Mouse (Mus musculus) retina, adult 2 months (tissue): ENCODE measurements at regions not wholly inside any gene's neighbourhood (a gene's known extent, or its start where the extent isn't known, plus 50 kb on each side); places are given as distances from the start of the nearest gene placed in this dataset.

Experiments used
- DNase-seq: peaks from one replicate; pipeline ENCODE4 v3.0.0-alpha.2; 2012; ENCODE audit warnings: low read depth, low spot score

DNA sequence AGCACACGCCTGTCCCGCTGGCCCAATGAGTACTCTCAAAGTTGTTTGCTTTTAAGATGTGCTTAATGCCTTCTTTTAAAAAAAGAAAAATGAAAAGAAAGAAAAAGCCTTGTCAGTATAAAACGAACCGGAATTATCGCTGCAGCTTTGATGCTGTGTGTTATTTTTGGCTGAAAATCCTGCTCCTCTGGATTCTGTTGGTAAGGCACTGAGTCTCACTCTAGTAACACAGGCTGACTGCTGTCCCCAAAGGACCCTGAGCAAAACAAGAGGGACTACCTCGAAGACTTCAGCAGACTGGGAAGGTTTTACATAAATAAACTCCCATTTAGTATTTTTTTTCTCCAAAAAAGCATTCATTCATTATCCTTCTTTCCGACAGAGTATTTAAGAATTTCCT lies 196.1 kb upstream of the Ppargc1a start:
- no peak for DNase-seq

DNA sequence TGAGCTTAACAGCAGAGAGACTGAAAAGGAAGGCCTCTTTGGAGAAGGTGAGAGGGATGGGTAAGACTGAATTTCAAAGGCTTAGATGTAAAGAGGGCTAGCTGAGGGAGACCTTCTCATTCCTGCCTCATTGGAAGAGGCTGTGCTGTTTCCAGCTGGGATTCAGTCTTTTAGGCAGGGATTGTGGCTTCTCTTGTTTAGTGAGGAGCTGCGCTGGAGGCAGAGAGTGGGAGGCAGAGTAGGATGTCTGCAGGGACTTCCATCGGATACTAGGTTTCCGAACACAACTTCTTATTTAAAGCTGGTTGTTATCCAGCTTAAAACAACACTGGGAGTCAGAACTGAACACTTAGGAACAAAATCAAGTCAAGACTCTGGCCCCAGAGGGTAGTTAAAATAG lies 194.8 kb upstream of the Ppargc1a start:
- no peak for DNase-seq

DNA sequence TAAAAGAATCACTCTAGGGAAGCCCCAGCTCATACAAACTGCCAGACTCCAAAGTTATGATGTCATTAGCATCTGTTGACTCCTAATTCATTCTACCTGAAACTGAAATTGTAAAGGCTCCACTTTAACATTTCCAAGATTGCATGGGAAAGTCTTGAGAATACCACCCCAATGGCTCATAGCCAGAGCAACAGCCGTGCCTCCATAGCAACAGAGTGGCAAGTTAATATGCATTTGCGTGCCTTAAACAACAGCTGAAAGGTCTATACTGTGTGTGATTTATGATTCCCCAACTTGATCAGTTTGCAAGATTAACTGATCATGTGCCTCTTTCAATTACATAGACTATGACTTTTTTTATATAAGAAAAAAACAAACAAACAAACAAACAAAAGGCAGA lies 190.8 kb upstream of the Ppargc1a start:
- no peak for DNase-seq

DNA sequence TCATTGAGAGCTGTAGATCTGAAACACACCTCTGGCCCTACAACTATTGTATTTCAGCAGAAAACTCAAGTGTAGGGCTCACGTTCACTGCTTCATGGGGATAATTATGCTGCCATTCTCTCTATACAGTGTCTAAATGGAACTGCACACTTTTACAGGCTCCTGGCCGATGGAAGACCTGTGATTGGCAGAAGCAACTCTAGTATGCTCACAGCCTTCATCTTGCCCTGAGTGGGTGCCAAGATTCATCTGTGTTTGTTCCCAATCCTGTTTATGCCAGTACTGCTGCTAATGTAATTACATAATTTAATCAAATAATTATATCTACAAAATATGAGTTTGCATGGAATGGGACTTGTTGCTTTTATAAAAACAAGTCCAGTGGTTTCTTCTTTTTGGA lies 190.3 kb upstream of the Ppargc1a start:
- no peak for DNase-seq

DNA sequence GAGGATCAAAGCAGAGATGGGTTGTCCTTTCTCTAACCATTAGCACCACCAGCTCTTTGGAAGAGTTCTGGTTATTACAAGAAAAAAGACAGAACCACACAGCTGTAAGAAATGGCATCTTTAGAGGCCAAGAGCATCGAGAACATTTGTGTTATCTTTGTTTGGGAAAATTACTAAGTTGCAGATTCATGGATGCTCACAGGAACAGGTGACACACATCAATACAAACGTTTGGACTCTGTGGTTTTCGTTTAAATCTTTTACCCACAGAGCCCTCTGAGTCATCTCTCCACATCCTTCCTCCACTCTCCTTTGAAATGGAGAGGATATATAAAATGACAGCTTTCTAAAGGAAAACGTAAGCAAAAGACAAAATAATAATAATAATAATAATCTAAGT lies 184.5 kb upstream of the Ppargc1a start:
- DNase-seq = no peak

DNA sequence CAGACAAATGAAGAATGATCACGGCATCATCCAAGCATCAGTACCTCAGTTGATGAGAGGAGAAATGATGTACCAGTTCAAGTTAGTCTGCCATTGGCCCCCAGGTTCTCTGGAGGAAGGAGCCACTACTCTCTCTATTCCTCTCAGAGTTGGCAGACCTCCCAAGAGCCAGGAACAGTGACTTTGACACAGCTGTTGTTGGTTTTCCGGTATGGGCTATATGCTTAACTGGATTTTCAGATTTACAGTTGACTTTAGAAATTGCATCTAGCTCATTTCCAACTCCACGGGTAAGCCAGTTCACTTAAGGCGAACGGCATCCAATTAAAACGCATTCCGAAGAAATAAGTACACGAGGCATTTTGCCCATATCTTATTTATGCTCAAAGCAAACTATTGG lies 182.9 kb upstream of the Ppargc1a start:
- DNase-seq = no peak

DNA sequence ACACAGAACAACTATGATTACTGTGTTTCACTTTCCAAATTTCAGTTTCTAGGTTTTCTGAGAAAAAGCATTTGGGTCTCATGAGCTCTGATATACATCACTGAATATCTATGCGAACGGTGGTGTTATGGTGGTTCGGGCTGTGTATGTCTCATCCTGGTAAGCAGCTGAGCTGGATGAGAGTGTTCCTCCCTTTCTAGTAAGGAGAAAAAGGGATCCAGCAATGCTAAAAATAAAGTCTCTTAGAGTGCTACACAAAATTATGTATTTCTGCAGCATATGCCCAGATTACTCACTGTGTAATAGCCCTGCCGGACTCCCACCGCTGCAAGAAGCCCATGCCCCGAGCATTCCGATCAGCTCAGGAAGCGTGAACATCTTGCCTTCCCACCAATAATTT lies 173.4 kb upstream of the Ppargc1a start:
- no peak for DNase-seq

DNA sequence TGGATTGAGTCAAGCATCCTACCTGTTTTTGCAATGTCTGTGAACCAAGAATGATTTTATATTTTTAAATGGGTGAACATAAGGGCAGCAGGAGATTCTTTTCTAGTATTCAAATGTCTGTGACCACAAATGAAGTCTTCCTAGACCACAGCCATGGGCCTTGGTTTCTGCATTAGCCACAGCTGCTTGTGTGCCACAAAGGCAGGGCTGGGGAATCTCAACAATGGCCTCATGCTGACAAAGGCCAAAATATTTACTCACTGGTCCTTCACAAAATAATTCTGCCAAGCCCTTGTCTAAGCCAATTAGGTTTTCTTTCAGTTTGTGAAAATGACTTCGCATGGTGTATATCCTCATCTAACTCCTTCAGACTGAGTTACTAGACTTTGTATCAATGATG lies 162.7 kb upstream of the Ppargc1a start:
- no peak for DNase-seq

DNA sequence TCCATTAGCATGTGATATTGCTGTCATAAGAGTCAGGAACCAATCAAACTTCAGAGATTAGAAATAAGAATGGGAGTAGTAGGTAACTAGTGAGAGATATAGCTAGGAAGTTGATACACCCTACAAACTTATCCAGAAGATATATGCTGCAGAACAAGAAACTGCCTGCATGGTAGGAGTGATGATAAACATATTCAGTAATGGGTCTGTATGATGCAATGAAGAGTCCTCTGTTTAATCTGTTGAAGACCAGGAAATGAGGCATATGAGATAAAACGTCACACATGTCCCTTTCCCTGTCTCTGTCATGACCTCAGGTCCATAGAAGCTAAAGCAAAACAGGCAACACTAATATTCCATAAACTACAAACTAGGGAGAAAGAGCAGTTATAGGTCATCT lies 162.2 kb upstream of the Ppargc1a start:
- no peak for DNase-seq

DNA sequence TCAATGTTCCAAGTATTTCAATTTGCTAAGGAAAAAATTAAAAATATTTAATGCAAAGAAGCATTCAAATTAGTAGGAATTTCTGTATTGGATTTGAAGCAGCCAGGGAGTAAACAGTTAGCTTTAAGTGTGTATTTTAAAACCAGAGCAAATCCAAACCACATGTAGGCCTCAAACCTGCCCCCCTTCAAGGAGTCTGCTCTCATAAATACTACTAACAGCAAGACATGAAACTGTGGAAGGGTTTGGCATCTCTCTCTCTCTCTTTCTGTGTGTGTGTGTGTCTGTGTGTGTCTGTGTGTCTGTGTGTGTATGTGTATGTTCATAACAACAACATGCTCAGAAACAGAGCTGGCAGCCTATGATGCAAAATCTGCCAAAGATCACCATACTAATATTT lies 159.2 kb upstream of the Ppargc1a start:
- DNase-seq = no peak

DNA sequence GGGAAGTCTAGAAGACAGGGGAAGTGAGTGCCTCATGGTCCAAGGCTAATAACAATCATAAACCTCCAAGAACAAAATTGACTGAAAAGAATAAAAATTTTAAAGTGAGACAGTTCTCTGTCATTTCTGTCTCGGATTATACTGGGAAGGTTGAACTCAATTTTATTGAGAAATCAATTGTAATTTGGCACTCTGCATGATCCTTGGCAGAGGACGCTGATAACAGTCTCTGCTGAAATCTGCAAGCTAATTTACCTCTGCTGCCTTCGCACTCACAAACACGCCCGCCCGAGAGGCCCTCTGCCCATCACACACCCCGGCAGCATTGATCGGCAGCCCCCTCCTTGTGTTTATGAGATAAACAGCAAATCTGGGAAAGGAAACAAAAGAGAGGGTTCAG lies 151.4 kb upstream of the Ppargc1a start:
- DNase-seq = no peak

DNA sequence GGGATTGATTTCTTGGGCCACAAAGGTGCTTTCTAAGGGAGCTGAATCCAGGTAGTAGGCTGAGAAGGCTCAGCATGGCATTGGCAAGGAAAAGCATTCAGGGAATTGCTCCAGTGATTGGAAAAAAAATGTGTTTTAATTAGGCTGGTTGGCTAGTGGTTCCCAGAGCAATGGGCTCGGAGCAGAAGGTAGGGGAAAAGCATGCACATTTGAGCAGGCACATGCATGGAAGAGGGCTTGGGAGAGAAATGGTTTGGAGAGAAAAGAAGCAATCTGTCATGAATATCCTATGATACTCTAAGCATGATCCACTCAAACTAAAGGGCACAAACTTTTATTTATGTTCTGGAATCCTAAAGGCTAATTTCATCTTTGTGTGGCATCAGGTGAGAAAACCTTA lies 150.9 kb upstream of the Ppargc1a start:
- no peak for DNase-seq

DNA sequence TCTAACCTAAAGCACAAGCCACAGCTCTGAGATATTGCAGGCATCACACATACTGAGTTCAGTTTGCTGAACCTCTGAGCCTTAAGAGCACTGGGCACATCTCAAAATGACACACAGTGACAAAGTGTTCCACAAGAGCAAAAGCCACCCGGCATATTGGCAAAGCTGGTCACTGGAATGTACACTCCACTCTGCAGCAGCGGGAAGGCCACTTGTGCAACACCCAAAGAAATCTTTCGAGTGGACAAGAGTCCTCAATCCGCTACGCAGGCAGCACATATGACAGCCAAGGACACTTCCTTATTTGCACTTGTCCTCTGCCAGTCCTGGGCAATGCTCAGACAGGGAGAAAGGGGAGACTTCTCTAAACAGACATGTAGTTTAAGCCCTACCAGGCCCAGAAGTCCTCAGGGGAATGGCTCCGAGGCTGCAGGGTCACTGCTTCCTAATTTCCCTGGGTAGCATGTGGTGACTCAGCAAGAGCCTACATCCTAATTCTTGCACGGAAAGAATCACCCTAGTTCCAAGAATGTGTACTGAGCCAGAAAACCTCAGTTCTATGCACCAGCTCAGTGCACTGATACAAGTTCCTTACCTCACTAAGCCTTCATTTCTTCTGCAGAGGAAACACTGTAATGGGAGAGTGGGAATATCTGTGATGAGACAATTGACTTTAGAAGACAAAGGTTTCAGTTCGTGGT lies 144.5 kb upstream of the Ppargc1a start:
- no peak for DNase-seq

DNA sequence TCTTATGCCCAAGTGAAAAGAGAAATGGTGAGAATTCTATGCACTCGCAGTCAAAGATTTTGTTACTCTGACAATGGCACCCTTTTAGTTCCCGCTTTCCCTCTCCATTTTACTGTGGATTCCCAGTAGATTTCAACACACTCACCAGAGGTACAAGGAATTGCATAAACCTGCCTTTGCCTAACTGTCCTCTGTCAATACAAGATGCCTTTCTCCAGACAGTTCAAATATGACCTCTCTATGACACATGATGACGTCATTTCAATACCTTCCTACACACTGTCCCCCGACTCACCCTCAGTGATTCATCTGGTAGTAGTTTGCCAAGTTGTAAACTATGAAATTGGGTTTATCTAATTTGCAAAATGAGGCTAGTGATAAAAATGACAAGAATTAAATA lies 143.1 kb upstream of the Ppargc1a start:
- no peak for DNase-seq

DNA sequence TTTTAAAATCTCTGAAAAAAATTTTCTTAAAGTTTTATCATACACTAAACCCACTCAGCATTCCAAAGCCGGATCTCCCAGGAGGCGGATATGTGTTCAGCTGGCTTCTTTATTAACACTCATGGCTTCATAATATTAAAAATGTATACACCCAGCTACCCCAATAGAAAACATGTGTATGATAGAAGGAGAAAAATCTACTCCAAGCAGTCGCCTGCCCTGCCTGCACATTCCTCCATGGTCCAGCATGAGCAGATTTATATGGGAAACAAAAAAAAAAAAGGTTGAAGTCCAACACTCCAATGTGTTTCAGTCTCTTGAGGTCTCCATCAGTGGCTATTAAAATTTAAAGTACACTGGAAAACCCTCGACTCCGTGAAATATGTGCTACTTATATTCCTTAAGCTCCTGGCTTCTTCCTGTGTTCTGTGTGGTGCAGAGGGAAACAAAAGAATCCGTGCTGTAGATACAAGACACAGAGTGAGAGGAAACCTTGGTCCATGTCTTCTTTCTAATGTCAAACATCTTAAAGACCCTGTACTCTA lies 142.0 kb upstream of the Ppargc1a start:
- no peak for DNase-seq

DNA sequence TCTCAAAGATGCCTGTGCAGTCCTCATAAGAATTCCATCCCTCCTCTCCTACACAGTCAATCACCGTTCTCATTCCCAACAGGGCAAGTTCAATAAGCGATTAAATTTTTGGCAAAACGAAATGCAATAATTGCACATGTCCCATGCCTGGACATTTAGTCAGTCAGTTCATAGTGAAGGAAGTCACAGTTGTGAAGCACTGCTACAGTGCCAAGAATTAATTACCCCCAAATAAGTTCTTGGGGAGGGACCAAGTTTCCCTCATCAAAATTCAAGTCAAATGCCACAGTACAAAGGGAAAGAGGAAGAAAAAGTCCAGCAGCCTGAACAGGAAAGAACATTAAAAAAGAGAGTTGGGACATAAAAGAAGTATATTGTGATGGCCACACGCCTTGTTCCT lies 112.4 kb upstream of the Ppargc1a start:
- DNase-seq = no peak

DNA sequence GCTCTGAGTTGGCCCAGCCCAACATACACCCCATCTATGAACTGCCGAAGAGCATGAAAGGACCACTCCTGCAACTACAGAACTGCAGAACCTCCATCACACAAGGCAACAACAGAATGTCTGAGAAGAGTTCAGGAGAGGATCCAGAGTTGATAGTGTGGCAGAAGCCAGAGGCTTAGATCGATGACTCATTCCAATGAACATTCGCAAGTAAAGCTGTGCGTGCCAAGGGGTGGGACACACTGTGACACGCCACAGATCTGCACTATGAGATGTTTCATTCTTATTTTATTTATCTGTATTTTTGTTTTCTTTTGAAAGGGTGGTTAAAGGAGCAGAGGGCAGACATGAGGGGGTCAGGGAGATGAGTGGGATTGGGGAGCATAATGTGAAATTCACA lies 103.7 kb upstream of the Ppargc1a start:
- DNase-seq = no peak

DNA sequence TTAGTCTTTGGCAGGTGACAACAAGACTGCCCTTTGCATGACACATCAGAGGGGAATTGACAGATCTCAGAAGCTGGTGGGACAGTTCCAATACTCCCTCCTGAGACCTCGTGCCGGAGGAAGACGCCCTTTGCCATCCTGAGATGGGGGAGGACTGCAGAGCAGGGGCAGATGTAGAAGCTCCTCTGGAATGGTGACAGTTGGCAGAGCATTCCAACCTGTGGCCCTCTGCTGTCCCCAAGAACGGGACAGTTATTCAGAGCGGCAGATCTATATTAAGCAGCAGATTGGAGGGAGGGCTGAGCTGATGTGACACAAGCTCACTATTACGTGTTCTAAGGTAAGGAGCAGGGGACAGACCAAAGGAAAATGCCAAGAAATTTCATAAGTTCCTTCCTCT lies 97.7 kb upstream of the Ppargc1a start:
- DNase-seq = no peak

DNA sequence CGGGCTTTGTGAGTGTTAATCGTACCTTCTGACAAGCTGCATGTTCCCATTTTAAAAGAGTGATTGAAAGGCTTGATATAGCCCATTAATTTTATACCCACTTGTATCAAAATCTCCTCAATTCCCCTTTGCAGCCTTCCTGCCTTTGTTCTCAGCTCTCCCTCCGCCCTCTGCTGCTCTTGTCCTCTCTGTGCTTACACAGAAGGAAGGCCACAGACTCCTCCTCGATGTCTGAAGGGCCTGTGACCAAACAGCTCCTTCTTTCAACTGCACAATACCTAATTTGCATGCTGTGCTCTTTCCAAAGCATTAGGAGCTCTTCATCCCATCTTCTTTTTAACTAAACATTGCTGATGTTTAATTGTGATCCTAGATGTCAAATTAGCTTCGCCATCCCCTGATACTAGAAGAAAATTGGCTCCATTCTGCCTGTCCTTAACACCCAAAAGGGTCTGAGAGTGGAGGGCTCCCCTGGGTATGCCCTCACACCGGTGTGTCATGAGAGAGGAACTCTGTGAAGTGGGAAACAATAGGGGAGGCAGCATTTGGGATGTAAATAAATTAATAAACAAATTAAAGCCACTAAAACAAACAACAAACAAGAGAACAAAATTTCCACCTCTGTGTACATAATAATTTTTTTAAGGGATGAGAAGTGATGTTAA lies 90.8 kb upstream of the Ppargc1a start:
- DNase-seq = no peak

DNA sequence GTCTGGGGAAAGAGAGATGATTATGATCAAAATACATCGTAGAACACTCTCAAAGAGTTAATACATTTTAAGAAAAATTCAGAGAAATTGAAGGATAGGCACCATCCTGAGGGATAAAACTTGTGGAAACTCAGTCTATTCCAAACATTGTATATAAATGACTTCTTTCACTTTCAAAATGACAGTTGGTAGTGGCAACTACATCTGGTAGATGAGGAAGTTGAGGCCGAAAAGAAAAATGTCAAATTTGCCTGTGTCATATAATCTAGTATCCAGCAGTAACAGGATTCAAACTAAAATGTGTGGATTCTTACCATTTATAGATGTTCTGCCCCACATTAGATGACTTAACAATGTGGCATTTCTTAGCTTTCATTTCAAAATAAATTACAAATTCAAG lies 86.0 kb upstream of the Ppargc1a start:
- no peak for DNase-seq

DNA sequence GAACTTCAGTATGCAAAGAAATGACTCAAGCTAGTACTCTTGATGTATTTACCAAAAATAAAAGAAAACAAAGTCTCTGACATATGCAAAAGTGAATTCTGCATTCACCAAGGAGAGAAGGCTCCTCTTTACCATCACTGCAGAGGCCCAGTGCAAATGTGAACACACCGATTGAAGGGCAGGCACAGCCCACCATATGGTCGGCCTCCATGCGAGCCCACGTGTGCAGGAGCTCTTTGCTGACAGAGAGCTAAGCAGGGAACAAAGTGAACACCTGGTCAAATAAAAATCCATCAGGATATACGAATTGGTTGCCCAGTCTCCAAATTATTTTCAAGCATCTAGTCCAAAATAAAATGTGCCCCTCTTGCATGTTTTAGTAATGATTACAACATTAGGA lies 56.9 kb upstream of the Ppargc1a start:
- DNase-seq = no peak
